Mouse (Mus musculus) mouse trophoblast stem cell (cell line): ENCODE measurements around the gene Ppfia1.

ENCODE experiments used
- in situ Hi-C, 2 experiments: fragments of 300-500 bp; cut with MseI, MboI; formaldehyde crosslinking; loops; 2 replicates in 1 of 2; 3 replicates in 1 of 2; pipeline ENCODE4 v1.15.1; 2025

The Ppfia1 gene

GRCm38 (mm10) chr7:144438811-144439210 is 114.7 kb downstream of the Ppfia1 start:
- in situ Hi-C loops: no loop called here

DNA sequence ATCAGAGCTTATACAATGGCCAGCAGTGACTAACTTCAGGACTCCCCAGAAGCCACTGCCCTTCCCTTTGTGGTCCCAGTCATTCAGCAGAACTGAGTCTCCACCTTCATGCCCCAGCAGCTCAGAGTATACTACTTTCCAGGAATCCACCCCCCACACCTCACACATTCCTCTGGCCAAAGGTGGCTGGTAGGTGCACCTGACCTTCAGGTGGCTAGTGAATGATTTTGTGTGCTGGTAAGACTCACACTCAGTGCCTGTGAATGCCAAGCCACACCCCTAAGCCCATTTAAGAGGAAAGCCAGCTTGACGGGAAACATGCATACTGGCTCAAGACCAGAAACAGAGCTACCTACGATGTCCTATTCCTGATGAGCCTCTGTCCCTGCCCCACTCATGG is 120.6 kb downstream of the Ppfia1 start:
- in situ Hi-C loops: no loop called here

- in situ Hi-C loops: loop anchor here (5.0 kb wide), 1 partner anchor 210 kb away; no protein-coding TSS in a partner anchor
Observed at GRCm38 (mm10) chr7:144427460-144427859, 126.1 kb downstream of the Ppfia1 start.
